Mouse (Mus musculus): ENCODE results near the gene Cd81. TPM values are rescaled to one million over a fixed set of nuclear protein-coding genes. Genes with fewer than 3 reads are reported as not detected.

Cd81 gene
- polyA plus RNA-seq, 1 experiment from 2014 or later, result 780 TPM

GRCm38 (mm10) chr7:143106672-143107465 is 54.3 kb downstream of the Cd81 start:
- H3K4me2 ChIP-seq, result peak overlapping the region; percentile 79
- H3K36me3 ChIP-seq, result no peaks in the 10 kb centered on the region
- peak overlapping the region; percentile 69 for H3K9ac ChIP-seq
- ATAC-seq (replicated peaks; ENCODE audit: insufficient number of reproducible peaks, insufficient read depth, low FRiP score, low read depth), result peak; percentile 28; the same call in 1 of the 2 replicates
- peaks cover 29% of the 10 kb centered on the region for H3K27me3 ChIP-seq
- peak overlapping the region; percentile 59 for H3K4me3 ChIP-seq
- WGBS, result 6% methylated on average over 51 of the region's 57 CpGs
- peak overlapping the region; percentile 94 for H3K27ac ChIP-seq
- peaks cover 55% of the 10 kb centered on the region for H3K4me1 ChIP-seq (replicated peaks)
- no peaks in the 10 kb centered on the region for H3K9me3 ChIP-seq (replicated peaks)

- Histone ChIP-seq H3K4me1 (replicated peaks) (peaks cover 64% of the 10 kb centered on the region), H3K27ac (peak overlapping the region; percentile 94)
- no peak; the same call in 1 of the 2 replicates for ATAC-seq (replicated peaks; ENCODE audit: insufficient number of reproducible peaks, insufficient read depth, low FRiP score, low read depth)
These were observed 55.7 kb downstream of the Cd81 start for GRCm38 (mm10) chr7:143108200-143108599.

GRCm38 (mm10) chr7:143108996-143109660 is 56.6 kb downstream of the Cd81 start:
- no peaks in the 10 kb centered on the region for H3K9me3 ChIP-seq (replicated peaks)
- H3K27ac ChIP-seq, result peak overlapping the region; percentile 94
- H3K4me3 ChIP-seq, result peak overlapping the region; percentile 59
- ATAC-seq (replicated peaks; ENCODE audit: insufficient number of reproducible peaks, insufficient read depth, low FRiP score, low read depth), result no peak
- peaks cover 67% of the 10 kb centered on the region for H3K4me1 ChIP-seq (replicated peaks)
- peak overlapping the region; percentile 79 for H3K4me2 ChIP-seq
- H3K9ac ChIP-seq, result peak overlapping the region; percentile 69; the same call in 1 of the 2 replicates
- 19% methylated on average over 3 of the region's 3 CpGs for WGBS
- no peaks in the 10 kb centered on the region for H3K36me3 ChIP-seq
- H3K27me3 ChIP-seq, result peaks cover 29% of the 10 kb centered on the region

More at GRCm38 (mm10) chr7:143108200-143108599, 55.7 kb downstream of the Cd81 start:
- Histone ChIP-seq H3K9ac (peak overlapping the region; percentile 69), H3K9me3 (replicated peaks) (no peaks in the 10 kb centered on the region), H3K36me3 (no peaks in the 10 kb centered on the region), H3K4me2 (peak overlapping the region; percentile 79), H3K27me3 (peaks cover 29% of the 10 kb centered on the region), H3K4me3 (peak overlapping the region; percentile 59)
- WGBS, result 15% methylated on average over 5 of the region's 5 CpGs

GRCm38 (mm10) chr7:143109696-143110095 is 57.2 kb downstream of the Cd81 start:
- Histone ChIP-seq H3K36me3 (no peaks in the 10 kb centered on the region), H3K27ac (peak overlapping the region; percentile 94), H3K4me1 (replicated peaks) (peaks cover 67% of the 10 kb centered on the region), H3K27me3 (peaks cover 29% of the 10 kb centered on the region), H3K4me2 (peak overlapping the region; percentile 79), H3K4me3 (peak overlapping the region; percentile 59), H3K9ac (peak overlapping the region; percentile 69; the same call in 1 of the 2 replicates), H3K9me3 (replicated peaks) (peaks cover 2% of the 10 kb centered on the region; the same call in 1 of the 2 replicates)
- 61% methylated on average over 3 of the region's 3 CpGs for WGBS
- ATAC-seq (replicated peaks; ENCODE audit: insufficient number of reproducible peaks, insufficient read depth, low FRiP score, low read depth), result no peak

- H3K27ac ChIP-seq, result peak overlapping the region; percentile 94
- ATAC-seq (replicated peaks; ENCODE audit: insufficient number of reproducible peaks, insufficient read depth, low FRiP score, low read depth), result no peak
- H3K9me3 ChIP-seq (replicated peaks), result peaks cover 5% of the 10 kb centered on the region; the same call in 1 of the 2 replicates
- no peaks in the 10 kb centered on the region for H3K36me3 ChIP-seq
- WGBS, result 69% methylated on average over 1 of the region's 1 CpGs
- 0 out of 2 replicates have a peak overlapping the region, but pooled peaks have one; percentile 0 for H3K9ac ChIP-seq
- peaks cover 67% of the 10 kb centered on the region for H3K4me1 ChIP-seq (replicated peaks)
- H3K4me2 ChIP-seq, result peak overlapping the region; percentile 33
- peaks cover 22% of the 10 kb centered on the region for H3K27me3 ChIP-seq
- H3K4me3 ChIP-seq, result no peak overlapping the region
These were observed 58.3 kb downstream of the Cd81 start for GRCm38 (mm10) chr7:143110803-143111202.

GRCm38 (mm10) chr7:143111719-143112118 is 59.2 kb downstream of the Cd81 start:
- Histone ChIP-seq H3K27me3 (peaks cover 13% of the 10 kb centered on the region), H3K4me2 (peak overlapping the region; percentile 33), H3K27ac (peak overlapping the region; percentile 94), H3K9ac (peak overlapping the region; percentile 14; the same call in 1 of the 2 replicates), H3K4me3 (no peak overlapping the region), H3K4me1 (replicated peaks) (peaks cover 63% of the 10 kb centered on the region), H3K9me3 (replicated peaks) (peaks cover 5% of the 10 kb centered on the region; the same call in 1 of the 2 replicates), H3K36me3 (no peaks in the 10 kb centered on the region)
- ATAC-seq (replicated peaks; ENCODE audit: insufficient number of reproducible peaks, insufficient read depth, low FRiP score, low read depth), result peak; percentile 73
- WGBS, result 33% methylated on average over 4 of the region's 4 CpGs

- H3K27me3 ChIP-seq, result peaks cover 6% of the 10 kb centered on the region
- peak overlapping the region; percentile 37; the same call in 1 of the 2 replicates for H3K9ac ChIP-seq
- H3K27ac ChIP-seq, result peak overlapping the region; percentile 94
- no peak overlapping the region for H3K4me3 ChIP-seq
- H3K4me1 ChIP-seq (replicated peaks), result peaks cover 57% of the 10 kb centered on the region
- 4% methylated on average over 1 of the region's 1 CpGs for WGBS
- peak overlapping the region; percentile 39 for H3K4me2 ChIP-seq
- peak; percentile 86 for ATAC-seq (replicated peaks; ENCODE audit: insufficient number of reproducible peaks, insufficient read depth, low FRiP score, low read depth)
- peaks cover 5% of the 10 kb centered on the region; the same call in 1 of the 2 replicates for H3K9me3 ChIP-seq (replicated peaks)
- H3K36me3 ChIP-seq, result no peaks in the 10 kb centered on the region
These were observed 59.9 kb downstream of the Cd81 start for GRCm38 (mm10) chr7:143112395-143112794.

- no peak for ATAC-seq (replicated peaks; ENCODE audit: insufficient number of reproducible peaks, insufficient read depth, low FRiP score, low read depth)
- Histone ChIP-seq H3K36me3 (no peaks in the 10 kb centered on the region), H3K9me3 (replicated peaks) (peaks cover 5% of the 10 kb centered on the region; the same call in 1 of the 2 replicates), H3K27ac (no peak overlapping the region), H3K4me2 (no peak overlapping the region), H3K27me3 (no peaks in the 10 kb centered on the region), H3K9ac (no peak overlapping the region), H3K4me1 (replicated peaks) (peaks cover 57% of the 10 kb centered on the region), H3K4me3 (no peak overlapping the region)
These were observed 62.2 kb downstream of the Cd81 start for GRCm38 (mm10) chr7:143114773-143115172.

- peaks cover 5% of the 10 kb centered on the region; the same call in 1 of the 2 replicates for H3K9me3 ChIP-seq (replicated peaks)
- no peak overlapping the region for H3K27ac ChIP-seq
- H3K4me3 ChIP-seq, result no peak overlapping the region
- H3K4me2 ChIP-seq, result no peak overlapping the region
- H3K4me1 ChIP-seq (replicated peaks), result peaks cover 57% of the 10 kb centered on the region
- H3K36me3 ChIP-seq, result no peaks in the 10 kb centered on the region
- H3K9ac ChIP-seq, result no peak overlapping the region
- no peak for ATAC-seq (replicated peaks; ENCODE audit: insufficient number of reproducible peaks, insufficient read depth, low FRiP score, low read depth)
- no peaks in the 10 kb centered on the region for H3K27me3 ChIP-seq
- 79% methylated on average over 5 of the region's 5 CpGs for WGBS
These were observed 64.0 kb downstream of the Cd81 start for GRCm38 (mm10) chr7:143116521-143116920.

Measured in heart, embryonic 15.5 days (tissue).